Mouse (Mus musculus) brain, embryonic 14.5 days (tissue): ENCODE measurements at regions not wholly inside any gene's neighbourhood (a gene's known extent, or its start where the extent isn't known, plus 50 kb on each side); places are given as distances from the start of the nearest gene placed in this dataset.

Source experiments
- DNase-seq: peaks from one replicate; pipeline ENCODE4 v3.0.0-alpha.2; 2011; ENCODE audit warnings: low read depth
- CTCF ChIP-seq: fragments of 200-500 bp; IDR thresholded peaks from 2 replicates; pipeline ENCODE4 v1.5.1; 2012; ENCODE audit warnings: inconsistent platforms, mild to moderate bottlenecking, moderate library complexity, borderline replicate concordance; ENCODE audit not compliant: insufficient read depth, insufficient read length; ENCODE audit errors: extremely low read depth
- POLR2A ChIP-seq: fragments of 200-500 bp; IDR thresholded peaks from 2 replicates; pipeline ENCODE4 v1.6.1; 2012; ENCODE audit warnings: mild to moderate bottlenecking, inconsistent platforms, borderline replicate concordance; ENCODE audit not compliant: poor library complexity, insufficient read depth, insufficient read length, severe bottlenecking; ENCODE audit errors: extremely low read depth

- no peak for DNase-seq
- no peak for TF ChIP-seq CTCF
- no peak for TF ChIP-seq POLR2A
Measured at GRCm38 (mm10) chr16:9359399-9360135, 529.7 kb downstream of the 1810013L24Rik start.

- DNase-seq, result no peak
- TF ChIP-seq CTCF (no peak), POLR2A (no peak)
Measured at GRCm38 (mm10) chr16:9360741-9361255, 530.9 kb downstream of the 1810013L24Rik start.

- TF ChIP-seq POLR2A, result no peak
- no peak for DNase-seq
Measured at GRCm38 (mm10) chr16:9362116-9362515, 532.2 kb downstream of the 1810013L24Rik start.

GRCm38 (mm10) chr16:9364105-9364504, 534.2 kb downstream of the 1810013L24Rik start:
- DNase-seq, result peak; percentile 18
- TF ChIP-seq POLR2A, result no peak
- no peak for TF ChIP-seq CTCF

- TF ChIP-seq CTCF (no peak), POLR2A (no peak)
- DNase-seq, result no peak
Measured at GRCm38 (mm10) chr16:9390986-9391385, 561.1 kb downstream of the 1810013L24Rik start.

- TF ChIP-seq POLR2A (no peak), CTCF (no peak)
- no peak for DNase-seq
Measured at GRCm38 (mm10) chr16:9404736-9405135, 574.8 kb downstream of the 1810013L24Rik start.

- no peak for DNase-seq
- TF ChIP-seq CTCF (no peak), POLR2A (no peak)
Measured at GRCm38 (mm10) chr16:9408196-9408595, 578.3 kb downstream of the 1810013L24Rik start.

GRCm38 (mm10) chr16:9430509-9430908, 564.9 kb downstream of the Grin2a start:
- TF ChIP-seq CTCF (no peak), POLR2A (no peak)
- DNase-seq, result no peak

- peak; percentile 43 for DNase-seq
- no peak for TF ChIP-seq POLR2A
- TF ChIP-seq CTCF, result no peak
Measured at GRCm38 (mm10) chr16:9439300-9439856, 556.0 kb downstream of the Grin2a start.

GRCm38 (mm10) chr16:9439891-9440290, 555.5 kb downstream of the Grin2a start:
- no peak for DNase-seq
- TF ChIP-seq CTCF (no peak), POLR2A (no peak)

- TF ChIP-seq POLR2A, result no peak
- no peak for TF ChIP-seq CTCF
- DNase-seq, result peak; percentile 53
Measured at GRCm38 (mm10) chr16:9452058-9452457, 543.3 kb downstream of the Grin2a start.

GRCm38 (mm10) chr16:9457574-9457973, 537.8 kb downstream of the Grin2a start:
- peak; percentile 24 for DNase-seq
- TF ChIP-seq CTCF, result no peak
- TF ChIP-seq POLR2A, result no peak
